Mouse (Mus musculus): Measurements from ENCODE around the gene Tcf12. TPM values are rescaled to one million over a fixed set of nuclear protein-coding genes. Genes with fewer than 3 reads are reported as not detected.
A peak's percentile ranks its signal among the peaks of the same experiment; 100 is the strongest.

Gene Tcf12
- polyA plus RNA-seq, 1 experiment from 2014 or later = 103 TPM

DNA sequence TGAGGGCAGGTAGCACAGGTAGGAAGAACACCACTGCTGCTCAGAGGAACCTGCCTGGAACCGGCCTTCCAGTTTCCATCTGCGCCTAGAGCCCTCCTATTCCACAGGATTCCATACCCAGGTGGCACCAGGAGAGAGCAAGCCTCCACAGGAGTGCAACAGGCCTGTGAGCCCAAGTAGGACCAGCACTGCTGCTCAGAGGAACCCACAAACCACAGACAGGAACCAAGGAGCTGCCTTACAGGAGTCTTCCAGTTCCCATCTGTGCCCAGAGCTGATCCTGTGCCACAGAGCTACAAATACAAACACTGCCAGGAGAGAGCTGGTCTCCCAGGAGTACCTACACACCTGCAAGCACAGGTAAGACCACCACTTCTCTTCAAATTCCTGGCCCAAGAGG is 125.0 kb downstream of the Tcf12 start:
- Histone ChIP-seq H3K4me3 (ENCODE audit: low read depth, low read length) (no peak overlapping the region), H3K27ac (ENCODE audit: low read depth) (no peak overlapping the region), H3K4me1 (ENCODE audit: insufficient read depth) (no peaks in the 10 kb centered on the region), H3K27me3 (ENCODE audit: insufficient read depth, low read length) (no peaks in the 10 kb centered on the region), H3K9ac (no peak overlapping the region), H3K36me3 (ENCODE audit: insufficient read depth) (no peaks in the 10 kb centered on the region), H3K4me2 (no peak overlapping the region), H3K9me3 (ENCODE audit: low read depth, low read length) (no peaks in the 10 kb centered on the region)
- WGBS = 92% methylated on average over 2 of the region's 2 CpGs
- ATAC-seq (ENCODE audit: insufficient read depth) (no peak), DNase-seq (no peak)
- no peak for TF ChIP-seq CTCF (IDR thresholded peaks at IDR 0.05; ENCODE audit: low read depth)

- TF ChIP-seq CTCF (IDR thresholded peaks at IDR 0.05; ENCODE audit: low read depth) = no peak
Measured at GRCm38 (mm10) chr9:71982826-71983225, 128.8 kb downstream of the Tcf12 start.

DNA sequence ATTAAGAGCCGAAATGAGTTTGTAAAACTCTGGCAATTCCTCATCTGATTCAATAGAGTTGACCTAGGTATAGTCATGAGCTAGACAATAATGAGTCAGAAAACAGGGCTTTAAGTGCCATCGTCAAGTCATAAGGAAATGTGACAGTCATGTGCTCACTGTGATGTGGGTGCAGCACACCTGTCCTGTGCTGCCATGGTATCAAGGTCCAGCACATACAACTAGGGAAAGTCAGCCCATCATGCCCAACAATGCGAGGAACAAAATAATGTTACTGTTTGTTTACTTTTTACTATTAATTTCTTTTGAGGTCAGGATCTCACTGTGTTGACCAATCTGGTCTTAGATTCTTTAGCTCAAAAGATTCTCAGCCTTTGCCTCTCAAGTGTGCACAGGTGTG is 130.6 kb downstream of the Tcf12 start:
- Histone ChIP-seq H3K27me3 (ENCODE audit: insufficient read depth, low read length) (no peaks in the 10 kb centered on the region), H3K27ac (ENCODE audit: low read depth) (no peak overlapping the region), H3K4me1 (ENCODE audit: insufficient read depth) (no peaks in the 10 kb centered on the region), H3K36me3 (ENCODE audit: insufficient read depth) (no peaks in the 10 kb centered on the region), H3K9ac (no peak overlapping the region), H3K4me3 (ENCODE audit: low read depth, low read length) (no peak overlapping the region), H3K4me2 (no peak overlapping the region), H3K9me3 (ENCODE audit: low read depth, low read length) (no peaks in the 10 kb centered on the region)
- no peak for TF ChIP-seq CTCF (IDR thresholded peaks at IDR 0.05; ENCODE audit: low read depth)
- no peak for DNase-seq
- ATAC-seq (ENCODE audit: insufficient read depth) = no peak
- 91% methylated on average over 3 of the region's 3 CpGs for WGBS

More at GRCm38 (mm10) chr9:71982826-71983225, 128.8 kb downstream of the Tcf12 start:
- 60% methylated on average over 1 of the region's 1 CpGs for WGBS
- Histone ChIP-seq H3K4me3 (ENCODE audit: low read depth, low read length) (no peak overlapping the region), H3K27me3 (ENCODE audit: insufficient read depth, low read length) (no peaks in the 10 kb centered on the region), H3K4me1 (ENCODE audit: insufficient read depth) (no peaks in the 10 kb centered on the region), H3K36me3 (ENCODE audit: insufficient read depth) (no peaks in the 10 kb centered on the region), H3K9ac (no peak overlapping the region), H3K27ac (ENCODE audit: low read depth) (no peak overlapping the region), H3K4me2 (no peak overlapping the region), H3K9me3 (ENCODE audit: low read depth, low read length) (no peaks in the 10 kb centered on the region)
- DNase-seq = no peak
- no peak for ATAC-seq (ENCODE audit: insufficient read depth)

GRCm38 (mm10) chr9:71980579-71980978 is 131.1 kb downstream of the Tcf12 start:
- Histone ChIP-seq H3K36me3 (ENCODE audit: insufficient read depth) (no peaks in the 10 kb centered on the region), H3K9me3 (ENCODE audit: low read depth, low read length) (no peaks in the 10 kb centered on the region), H3K4me3 (ENCODE audit: low read depth, low read length) (no peak overlapping the region), H3K4me1 (ENCODE audit: insufficient read depth) (no peaks in the 10 kb centered on the region), H3K27me3 (ENCODE audit: insufficient read depth, low read length) (no peaks in the 10 kb centered on the region), H3K4me2 (no peak overlapping the region), H3K27ac (ENCODE audit: low read depth) (no peak overlapping the region), H3K9ac (no peak overlapping the region)
- DNase-seq (no peak), ATAC-seq (ENCODE audit: insufficient read depth) (no peak)
- no peak for TF ChIP-seq CTCF (IDR thresholded peaks at IDR 0.05; ENCODE audit: low read depth)
- 48% methylated on average over 2 of the region's 2 CpGs for WGBS

GRCm38 (mm10) chr9:71978886-71979285 is 132.8 kb downstream of the Tcf12 start:
- WGBS = 75% methylated on average over 3 of the region's 3 CpGs
- no peak overlapping the region for H3K27ac ChIP-seq (ENCODE audit: low read depth)
- no peak overlapping the region for H3K4me2 ChIP-seq
- H3K9ac ChIP-seq = no peak overlapping the region
- H3K4me1 ChIP-seq (ENCODE audit: insufficient read depth) = no peaks in the 10 kb centered on the region
- H3K9me3 ChIP-seq (ENCODE audit: low read depth, low read length) = no peaks in the 10 kb centered on the region
- H3K4me3 ChIP-seq (ENCODE audit: low read depth, low read length) = no peak overlapping the region
- ATAC-seq (ENCODE audit: insufficient read depth) (no peak), DNase-seq (no peak)
- H3K27me3 ChIP-seq (ENCODE audit: insufficient read depth, low read length) = no peaks in the 10 kb centered on the region
- no peak for TF ChIP-seq CTCF (IDR thresholded peaks at IDR 0.05; ENCODE audit: low read depth)
- H3K36me3 ChIP-seq (ENCODE audit: insufficient read depth) = no peaks in the 10 kb centered on the region

DNA sequence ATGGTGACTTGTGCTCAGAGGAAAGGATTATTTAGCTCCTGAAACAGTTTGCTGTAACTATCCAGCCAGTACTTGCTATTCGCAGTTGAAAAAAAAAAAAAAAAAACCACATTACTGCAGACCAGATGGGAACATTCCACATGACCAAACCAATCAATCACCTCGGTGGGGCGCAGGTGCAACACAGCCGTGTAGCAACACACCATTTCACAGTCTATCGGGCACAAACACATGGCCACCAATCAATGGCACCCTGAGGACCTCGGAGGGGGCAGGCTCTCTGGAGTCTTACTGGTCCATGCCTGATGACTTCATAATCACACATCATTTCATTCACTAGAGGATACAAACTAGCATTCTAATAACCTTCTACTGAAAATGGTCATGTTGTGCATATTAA is 135.6 kb downstream of the Tcf12 start:
- no peaks in the 10 kb centered on the region for H3K27me3 ChIP-seq (ENCODE audit: insufficient read depth, low read length)
- H3K4me3 ChIP-seq (ENCODE audit: low read depth, low read length) = no peak overlapping the region
- ATAC-seq (ENCODE audit: insufficient read depth) (no peak), DNase-seq (no peak)
- 38% methylated on average over 6 of the region's 6 CpGs for WGBS
- H3K9ac ChIP-seq = no peak overlapping the region
- TF ChIP-seq CTCF (IDR thresholded peaks at IDR 0.05; ENCODE audit: low read depth) = no peak
- H3K9me3 ChIP-seq (ENCODE audit: low read depth, low read length) = no peaks in the 10 kb centered on the region
- H3K4me2 ChIP-seq = no peak overlapping the region
- no peak overlapping the region for H3K27ac ChIP-seq (ENCODE audit: low read depth)
- no peaks in the 10 kb centered on the region for H3K4me1 ChIP-seq (ENCODE audit: insufficient read depth)
- H3K36me3 ChIP-seq (ENCODE audit: insufficient read depth) = no peaks in the 10 kb centered on the region

DNA sequence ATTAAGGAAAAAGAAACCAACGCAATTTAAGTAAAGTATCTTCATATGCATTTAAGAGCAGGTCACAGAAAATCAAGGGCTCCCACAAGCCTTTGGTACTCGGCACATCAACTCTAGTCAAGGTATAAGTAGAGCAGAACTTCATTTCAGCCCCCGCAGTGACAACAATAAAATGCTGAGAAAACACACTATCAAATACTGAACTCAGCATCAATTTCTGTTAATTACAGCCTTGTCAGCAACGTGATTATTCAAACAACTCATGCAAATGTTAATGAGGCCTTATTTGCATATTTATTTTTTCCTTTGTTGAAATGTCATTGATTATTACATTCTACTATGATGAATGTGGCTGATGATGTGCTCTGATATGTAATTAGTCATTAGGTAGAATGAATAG is 136.5 kb downstream of the Tcf12 start:
- H3K36me3 ChIP-seq (ENCODE audit: insufficient read depth) = no peaks in the 10 kb centered on the region
- TF ChIP-seq CTCF (IDR thresholded peaks at IDR 0.05; ENCODE audit: low read depth) = no peak
- H3K27ac ChIP-seq (ENCODE audit: low read depth) = no peak overlapping the region
- 68% methylated on average over 4 of the region's 4 CpGs for WGBS
- no peaks in the 10 kb centered on the region for H3K4me1 ChIP-seq (ENCODE audit: insufficient read depth)
- DNase-seq = no peak
- no peak overlapping the region for H3K4me2 ChIP-seq
- no peaks in the 10 kb centered on the region for H3K27me3 ChIP-seq (ENCODE audit: insufficient read depth, low read length)
- no peak for ATAC-seq (ENCODE audit: insufficient read depth)
- no peak overlapping the region for H3K4me3 ChIP-seq (ENCODE audit: low read depth, low read length)
- H3K9me3 ChIP-seq (ENCODE audit: low read depth, low read length) = no peaks in the 10 kb centered on the region
- no peak overlapping the region for H3K9ac ChIP-seq

- DNase-seq (peak; percentile 57), ATAC-seq (ENCODE audit: insufficient read depth) (no peak)
- no peak overlapping the region for H3K27ac ChIP-seq (ENCODE audit: low read depth)
- H3K9ac ChIP-seq = no peak overlapping the region
- TF ChIP-seq CTCF (IDR thresholded peaks at IDR 0.05; ENCODE audit: low read depth) = no peak
- WGBS = 10% methylated on average over 2 of the region's 2 CpGs
- no peak overlapping the region for H3K4me2 ChIP-seq
- no peaks in the 10 kb centered on the region for H3K27me3 ChIP-seq (ENCODE audit: insufficient read depth, low read length)
- no peaks in the 10 kb centered on the region for H3K9me3 ChIP-seq (ENCODE audit: low read depth, low read length)
- H3K36me3 ChIP-seq (ENCODE audit: insufficient read depth) = no peaks in the 10 kb centered on the region
- no peaks in the 10 kb centered on the region for H3K4me1 ChIP-seq (ENCODE audit: insufficient read depth)
- no peak overlapping the region for H3K4me3 ChIP-seq (ENCODE audit: low read depth, low read length)
Measured at GRCm38 (mm10) chr9:71974541-71974959, 137.1 kb downstream of the Tcf12 start.

Measured in lung, embryonic 14.5 days (tissue).